Mouse (Mus musculus) E14TG2a.4 (cell line): ENCODE measurements around the gene Hat1.

Source experiments
- CTCF ChIP-seq: conservative IDR thresholded peaks from 2 replicates; pipeline ENCODE4 v1.5.1; 2014; ENCODE audit warnings: low read length
- NANOG ChIP-seq: IDR thresholded peaks from 2 replicates; pipeline ENCODE4 v1.6.1; 2014; ENCODE audit warnings: borderline replicate concordance, low read length, mixed read lengths

DNA sequence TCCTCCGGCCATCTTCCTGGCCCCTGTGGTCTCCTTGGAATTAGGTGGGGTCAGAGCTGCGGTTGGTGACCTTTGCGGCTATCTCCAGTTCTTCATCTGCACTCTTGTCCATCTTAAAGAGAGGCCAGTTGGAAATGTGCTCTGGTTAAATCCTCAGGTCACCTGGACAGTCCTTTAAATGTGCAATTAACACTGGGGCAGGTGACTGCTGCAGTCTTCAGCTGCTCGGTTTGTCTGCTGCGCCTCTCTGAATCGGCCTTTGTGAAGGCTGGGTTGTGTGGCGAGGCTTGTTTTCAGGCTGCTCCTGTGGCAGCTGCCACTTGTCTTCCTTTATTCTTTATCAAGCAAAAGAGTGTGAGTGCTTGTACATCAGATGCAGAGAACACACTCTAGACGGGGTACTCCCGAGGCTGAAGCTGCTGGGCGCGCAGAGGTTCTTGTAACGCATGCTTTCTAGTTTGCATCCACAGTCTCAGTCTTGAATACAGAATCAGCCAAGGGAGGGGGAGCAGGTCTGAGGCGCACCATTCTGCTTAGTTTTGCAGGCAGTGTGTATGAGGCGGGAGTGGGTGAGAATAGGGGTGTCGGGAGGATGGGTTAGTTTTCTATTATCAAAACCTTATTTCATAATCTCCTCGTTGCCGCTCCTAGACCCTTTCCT lies 56.9 kb downstream of the Hat1 start:
- no peak for TF ChIP-seq CTCF
- no peak for TF ChIP-seq NANOG
